Mouse (Mus musculus) embryonic facial prominence, embryonic 14.5 days (tissue): ENCODE data around the gene Cpsf7. TPM values are rescaled to one million over a fixed set of nuclear protein-coding genes. Genes with fewer than 3 reads are reported as not detected.

Experiments used
- ATAC-seq: fragments of 200-750 bp; cut with Nextera tagmentation; 2 replicates; pipeline ENCODE4 v1.8.0; 2017; ENCODE audit warnings: low read depth, moderate number of reproducible peaks, moderate TSS enrichment
- DNase-seq: peaks from one replicate; pipeline ENCODE4 v3.0.0-alpha.2; 2015; ENCODE audit warnings: low spot score
- H3K27ac ChIP-seq: fragments of 300-500 bp; sonication (generic); replicated peaks from 2 replicates; pipeline ENCODE4 v1.5.1; 2014; ENCODE audit warnings: low read depth, mild to moderate bottlenecking, low read length, moderate library complexity
- H3K27me3 ChIP-seq: fragments of 300-500 bp; sonication (generic); replicated peaks from 2 replicates; pipeline ENCODE4 v1.6.1; 2014; ENCODE audit warnings: low read length; ENCODE audit not compliant: control insufficient read depth, insufficient read depth
- H3K36me3 ChIP-seq: fragments of 300-500 bp; sonication (generic); 2 replicates; pipeline ENCODE4 v1.6.1; 2014; ENCODE audit warnings: low read length, mixed read lengths; ENCODE audit not compliant: control insufficient read depth, insufficient read depth
- H3K4me1 ChIP-seq: fragments of 300-500 bp; sonication (generic); 2 replicates; pipeline ENCODE4 v1.6.1; 2014; ENCODE audit warnings: antibody characterized with exemption, low read length; ENCODE audit not compliant: control insufficient read depth, insufficient read depth
- H3K4me2 ChIP-seq: fragments of 300-500 bp; sonication (generic); 2 replicates; pipeline ENCODE4 v1.6.1; 2014; ENCODE audit warnings: low read depth, mild to moderate bottlenecking, low read length, moderate library complexity, mixed read lengths
- H3K4me3 ChIP-seq: fragments of 300-500 bp; sonication (generic); 2 replicates; pipeline ENCODE4 v1.5.1; 2014; ENCODE audit warnings: low read depth, mild to moderate bottlenecking, low read length
- H3K9ac ChIP-seq: fragments of 300-500 bp; sonication (generic); 2 replicates; pipeline ENCODE4 v1.6.1; 2014; ENCODE audit warnings: low read depth, mild to moderate bottlenecking, low read length, moderate library complexity, mixed read lengths
- H3K9me3 ChIP-seq: fragments of 300-500 bp; sonication (generic); 2 replicates; pipeline ENCODE4 v1.6.1; 2016; ENCODE audit warnings: low read length; ENCODE audit not compliant: control insufficient read depth
- WGBS: fragments of 180-500 bp; shearing (Covaris S2); extraction: QIAGEN DNeasy Blood & Tissue Kit; methylation state at CpG from one replicate; pipeline ENCODE4 v1.1.7; 2014; 5-methylcytosine and 5-hydroxymethylcytosine counted together
- polyA plus RNA-seq: library from polyadenylated mRNA; unstranded; fragments of >200 nt; fragmentation: Nextera tagmentation; extraction: Ambion mirVana; gene quantifications from 2 replicates; pipeline ENCODE4 v1.2.1, GENCODE M21; 2014

The Cpsf7 gene
- polyA plus RNA-seq, 1 experiment from 2014 or later: 50.9 TPM

GRCm38 (mm10) chr19:10502571-10502970, 22.5 kb upstream of the Cpsf7 start:
- H3K4me3 ChIP-seq: no peak overlapping the region
- no peak overlapping the region for H3K27ac ChIP-seq
- H3K27me3 ChIP-seq: no peaks in the 10 kb centered on the region
- no peak overlapping the region for H3K4me2 ChIP-seq
- ATAC-seq (peak; percentile 79), DNase-seq (peak; percentile 41)
- H3K9ac ChIP-seq: no peak overlapping the region
- WGBS: 7% methylated on average over 4 of the region's 4 CpGs
- H3K36me3 ChIP-seq: peaks cover 74% of the 10 kb centered on the region
- H3K4me1 ChIP-seq: 0 out of 2 replicates have a peak, but pooled peaks cover 3% of the 10 kb centered on the region
- H3K9me3 ChIP-seq: no peaks in the 10 kb centered on the region

DNA sequence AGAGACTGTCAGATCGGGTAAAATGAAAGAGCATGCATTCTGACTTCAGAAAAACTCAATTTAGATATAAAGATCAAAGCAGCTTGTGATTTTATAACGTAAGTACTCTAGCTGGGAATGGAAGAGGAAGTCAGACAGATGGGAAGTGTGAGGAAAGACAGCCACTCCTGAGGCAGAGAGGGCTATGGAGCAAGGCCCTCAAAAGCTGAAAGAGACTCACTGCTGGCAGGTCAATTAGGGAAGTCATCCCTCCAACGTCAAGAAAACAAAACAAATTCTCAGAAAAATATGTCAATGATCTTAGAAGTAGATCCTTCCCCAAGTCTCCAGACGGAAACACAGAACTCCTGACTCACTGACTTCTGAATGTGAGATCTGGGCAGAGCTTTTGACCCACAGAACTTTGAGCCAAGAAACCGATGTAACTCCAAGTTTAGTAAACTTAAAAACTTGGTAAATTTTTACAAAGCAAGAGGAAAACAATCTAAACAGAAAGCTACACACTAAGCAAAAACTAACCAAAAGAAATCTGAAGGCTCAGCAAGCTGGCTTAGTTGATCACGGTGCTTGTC, 14.2 kb upstream of the Cpsf7 start:
- Histone ChIP-seq H3K9me3 (no peaks in the 10 kb centered on the region), H3K27ac (no peak overlapping the region), H3K4me3 (no peak overlapping the region), H3K36me3 (peaks cover 49% of the 10 kb centered on the region), H3K9ac (no peak overlapping the region), H3K27me3 (no peaks in the 10 kb centered on the region), H3K4me1 (no peaks in the 10 kb centered on the region), H3K4me2 (no peak overlapping the region)
- 80% methylated on average over 6 of the region's 6 CpGs for WGBS
- ATAC-seq: no peak
- DNase-seq: no peak

DNA sequence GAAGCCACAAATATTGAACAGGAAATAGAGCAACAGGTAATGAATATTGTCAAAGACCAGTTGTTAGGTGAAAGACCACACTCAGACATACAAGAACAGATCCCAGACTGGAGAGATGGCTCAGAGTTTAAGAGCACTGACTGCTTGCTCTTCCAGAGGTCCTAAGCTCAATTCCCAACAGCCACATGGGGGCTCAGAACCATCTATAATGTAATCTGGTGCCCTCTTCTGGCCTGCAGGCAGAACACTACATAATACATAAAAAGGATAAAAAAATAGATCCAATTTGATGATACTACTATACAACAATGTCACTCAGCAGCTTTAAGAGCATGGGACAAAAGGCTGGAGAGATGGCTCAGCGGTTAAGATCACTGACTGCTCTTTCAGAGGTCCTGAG, 4.7 kb upstream of the Cpsf7 start:
- Histone ChIP-seq H3K9me3 (no peaks in the 10 kb centered on the region), H3K27ac (no peak overlapping the region), H3K9ac (no peak overlapping the region), H3K36me3 (peaks cover 21% of the 10 kb centered on the region), H3K4me1 (peaks cover 4% of the 10 kb centered on the region; the same call in 1 of the 2 replicates), H3K27me3 (no peaks in the 10 kb centered on the region), H3K4me3 (no peak overlapping the region), H3K4me2 (no peak overlapping the region)
- WGBS: 53% methylated on average over 1 of the region's 1 CpGs
- ATAC-seq (no peak), DNase-seq (peak; percentile 52)

GRCm38 (mm10) chr19:10521926-10522325, 3.1 kb upstream of the Cpsf7 start:
- H3K9me3 ChIP-seq: no peaks in the 10 kb centered on the region
- H3K27ac ChIP-seq: no peak overlapping the region
- WGBS: 76% methylated on average over 1 of the region's 1 CpGs
- H3K36me3 ChIP-seq: peaks cover 5% of the 10 kb centered on the region
- H3K4me1 ChIP-seq: peaks cover 13% of the 10 kb centered on the region
- H3K9ac ChIP-seq: no peak overlapping the region
- no peak for DNase-seq
- no peaks in the 10 kb centered on the region for H3K27me3 ChIP-seq
- no peak for ATAC-seq
- H3K4me3 ChIP-seq: no peak overlapping the region
- H3K4me2 ChIP-seq: no peak overlapping the region

GRCm38 (mm10) chr19:10523483-10524080, 1.5 kb upstream of the Cpsf7 start:
- Histone ChIP-seq H3K9me3 (no peaks in the 10 kb centered on the region), H3K4me3 (peak overlapping the region; percentile 99; the same call in 1 of the 2 replicates), H3K36me3 (peaks cover 8% of the 10 kb centered on the region), H3K4me1 (peaks cover 15% of the 10 kb centered on the region), H3K27ac (no peak overlapping the region), H3K9ac (no peak overlapping the region), H3K27me3 (no peaks in the 10 kb centered on the region), H3K4me2 (peak overlapping the region; percentile 72)
- DNase-seq (no peak), ATAC-seq (no peak)
- WGBS: 85% methylated on average over 5 of the region's 5 CpGs

DNA sequence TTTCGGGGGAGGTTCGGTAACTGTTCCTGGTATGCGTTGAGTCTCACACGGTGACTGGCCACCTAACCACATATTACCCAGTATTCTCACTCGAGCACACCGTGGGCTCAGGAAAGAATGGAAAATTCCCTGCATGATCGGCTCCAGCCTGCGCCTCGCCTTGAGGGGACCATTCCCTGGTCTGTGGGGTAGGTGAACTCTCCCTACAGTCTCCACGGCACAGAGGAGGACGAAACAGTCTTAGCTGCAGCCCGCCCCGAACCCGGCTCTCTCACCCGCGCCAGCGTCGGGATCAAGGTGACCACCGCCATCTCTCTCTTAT, 321 bp upstream of the Cpsf7 start:
- peaks cover 14% of the 10 kb centered on the region for H3K36me3 ChIP-seq
- H3K4me1 ChIP-seq: peaks cover 15% of the 10 kb centered on the region
- 0% methylated on average over 15 of the region's 19 CpGs for WGBS
- peak overlapping the region; percentile 99 for H3K4me3 ChIP-seq
- peak overlapping the region; percentile 72 for H3K4me2 ChIP-seq
- peak overlapping the region; percentile 99 for H3K9ac ChIP-seq
- no peaks in the 10 kb centered on the region for H3K27me3 ChIP-seq
- ATAC-seq (no peak; the same call in 1 of the 2 replicates), DNase-seq (no peak)
- H3K27ac ChIP-seq: peak overlapping the region; percentile 98
- H3K9me3 ChIP-seq: no peaks in the 10 kb centered on the region

DNA sequence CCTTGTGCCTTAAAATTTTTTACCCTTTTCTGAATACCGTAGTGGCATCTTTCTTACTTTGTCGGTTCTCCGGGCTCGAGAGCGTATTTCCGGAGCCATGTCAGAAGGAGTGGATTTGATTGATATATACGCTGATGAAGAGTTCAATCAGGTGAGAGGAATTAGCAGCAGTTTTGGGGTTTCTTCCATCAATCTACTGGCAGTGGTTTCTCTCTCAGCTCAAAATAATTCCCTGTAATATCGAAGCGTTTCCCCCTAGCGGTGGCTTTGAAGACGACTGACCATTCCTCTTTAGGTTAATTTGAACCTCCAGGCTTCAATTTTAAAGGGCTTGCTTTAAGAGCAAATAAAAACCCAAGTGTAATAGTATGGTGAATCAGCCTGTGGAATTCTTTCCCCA, 844 bp downstream of the Cpsf7 start, which contains the start of gene Sdhaf2:
Gene Sdhaf2 (minus strand): TSS at position 233 of the 400 bp plus-strand sequence.
- peak within 1 kb of the TSS; percentile 72 for H3K4me2 ChIP-seq
- no peaks in the 10 kb centered on the region for H3K9me3 ChIP-seq
- no peaks in the 10 kb centered on the region for H3K27me3 ChIP-seq
- ATAC-seq (no peak), DNase-seq (peak; percentile 72)
- H3K27ac ChIP-seq: peak within 1 kb of the TSS; percentile 98
- H3K9ac ChIP-seq: peak within 1 kb of the TSS; percentile 99
- H3K4me3 ChIP-seq: peak within 1 kb of the TSS; percentile 99
- H3K36me3 ChIP-seq: peaks cover 25% of the 10 kb centered on the region
- 0% methylated on average over 11 of the region's 11 CpGs for WGBS
- H3K4me1 ChIP-seq: peaks cover 15% of the 10 kb centered on the region

- DNase-seq (no peak), ATAC-seq (no peak)
- Histone ChIP-seq H3K4me2 (no peak overlapping the region), H3K27ac (no peak overlapping the region), H3K9me3 (no peaks in the 10 kb centered on the region), H3K27me3 (no peaks in the 10 kb centered on the region), H3K4me1 (peaks cover 11% of the 10 kb centered on the region), H3K9ac (no peak overlapping the region), H3K4me3 (no peak overlapping the region), H3K36me3 (peaks cover 64% of the 10 kb centered on the region)
- WGBS: 92% methylated on average over 1 of the region's 1 CpGs
Measured at GRCm38 (mm10) chr19:10530082-10530481, 5.0 kb downstream of the Cpsf7 start.

GRCm38 (mm10) chr19:10539454-10539853, 14.4 kb downstream of the Cpsf7 start:
- Histone ChIP-seq H3K9me3 (no peaks in the 10 kb centered on the region), H3K4me2 (no peak overlapping the region), H3K27me3 (no peaks in the 10 kb centered on the region), H3K9ac (no peak overlapping the region), H3K36me3 (peaks cover 95% of the 10 kb centered on the region), H3K27ac (no peak overlapping the region), H3K4me1 (no peaks in the 10 kb centered on the region), H3K4me3 (no peak overlapping the region)
- ATAC-seq: no peak
- no peak for DNase-seq
- 91% methylated on average over 5 of the region's 5 CpGs for WGBS
